Mouse (Mus musculus): ENCODE data around the gene Upf1. TPM values are rescaled to one million over a fixed set of nuclear protein-coding genes. Genes with fewer than 3 reads are reported as not detected.

Gene Upf1
- polyA plus RNA-seq (2015; fragmentation: Illumina TruSeq; extraction: RNeasy Lipid Tissue Mini Kit (QIAGEN cat#74804); ENCODE audit: low read depth, low replicate concordance): 29.0 TPM

GRCm38 (mm10) chr8:70353194-70353817, at the start of gene Upf1:
Gene Upf1, minus strand, starts transcription at chr8:70353278.

GRCm38 (mm10) chr8:70373397-70374317, 20.6 kb upstream of the Upf1 start, which contains the start of gene Comp:
Gene Comp, plus strand, starts transcription at chr8:70373558.

DNA sequence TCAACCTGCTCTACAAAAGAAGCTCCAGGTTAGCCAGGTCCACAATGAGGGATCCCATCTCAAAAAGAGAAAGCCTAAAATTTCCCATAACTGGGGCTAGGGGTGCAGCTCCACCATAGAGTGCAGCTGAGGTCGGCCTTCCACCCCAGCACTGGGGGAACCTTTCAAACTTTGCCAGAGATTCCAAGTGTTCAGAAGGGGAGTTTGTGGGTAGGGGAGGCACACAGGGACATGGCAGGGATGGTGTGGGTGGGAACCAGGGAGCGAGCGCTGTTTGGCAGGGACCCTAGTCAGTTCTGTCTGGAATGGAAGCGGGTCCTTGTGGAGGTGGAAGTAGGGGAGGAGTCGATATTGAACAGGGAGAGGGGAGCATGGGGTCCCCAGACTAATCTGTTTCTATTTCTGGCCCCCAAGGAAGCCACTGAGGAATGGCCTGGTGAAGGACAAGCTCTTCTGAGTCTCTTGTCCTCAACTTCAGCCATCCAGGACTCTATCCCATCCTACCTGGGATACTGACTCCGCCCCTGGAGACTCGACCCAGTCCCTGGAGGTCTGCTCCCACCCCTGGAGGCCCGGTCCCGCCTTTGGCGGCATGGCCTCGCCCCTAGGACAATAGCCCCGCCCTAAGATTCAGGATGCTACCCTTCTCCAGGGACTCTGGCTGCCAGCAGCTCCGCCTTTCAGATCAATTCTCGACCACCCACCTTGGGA, 23.8 kb downstream of the Upf1 start, which contains the start of gene Gdf1:
Gdf1 (plus strand) TSS at position 694 of the 711 bp plus-strand sequence.

GRCm38 (mm10) chr8:70315624-70316510, 37.2 kb downstream of the Upf1 start, which contains the start of gene Cers1:
Gene Cers1, plus strand, starts transcription at chr8:70315775.

DNA sequence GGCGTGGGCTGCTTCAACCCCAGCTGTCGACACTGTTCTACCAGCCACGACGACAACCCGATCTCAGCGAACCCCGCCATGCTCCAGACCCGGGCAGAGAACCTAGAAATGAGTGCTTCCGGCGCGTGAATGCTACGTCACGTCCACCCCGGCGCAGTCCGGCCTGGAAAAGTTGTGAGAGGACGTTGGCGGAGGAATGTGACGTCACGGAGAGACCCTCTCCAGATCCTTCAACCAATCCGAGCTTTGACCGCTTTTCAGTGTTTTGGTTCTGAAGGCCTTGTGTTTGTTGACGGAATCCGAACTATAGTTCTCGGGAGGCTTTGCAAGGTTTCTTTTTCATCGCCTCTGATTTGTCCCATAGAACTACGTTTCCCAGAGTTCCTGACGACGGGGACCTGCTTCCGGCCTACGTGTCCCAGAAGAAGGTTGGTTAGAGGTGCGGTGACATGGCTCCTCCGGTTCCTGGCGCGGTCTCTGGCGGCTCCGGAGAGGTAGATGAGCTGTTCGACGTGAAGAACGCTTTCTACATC, 50.7 kb downstream of the Upf1 start, which contains the start of the genes Ddx49 and Cope:
Ddx49 (minus strand) TSS at position 132 of the 533 bp plus-strand sequence.
Cope (plus strand) TSS at position 161 of the 533 bp plus-strand sequence.

DNA sequence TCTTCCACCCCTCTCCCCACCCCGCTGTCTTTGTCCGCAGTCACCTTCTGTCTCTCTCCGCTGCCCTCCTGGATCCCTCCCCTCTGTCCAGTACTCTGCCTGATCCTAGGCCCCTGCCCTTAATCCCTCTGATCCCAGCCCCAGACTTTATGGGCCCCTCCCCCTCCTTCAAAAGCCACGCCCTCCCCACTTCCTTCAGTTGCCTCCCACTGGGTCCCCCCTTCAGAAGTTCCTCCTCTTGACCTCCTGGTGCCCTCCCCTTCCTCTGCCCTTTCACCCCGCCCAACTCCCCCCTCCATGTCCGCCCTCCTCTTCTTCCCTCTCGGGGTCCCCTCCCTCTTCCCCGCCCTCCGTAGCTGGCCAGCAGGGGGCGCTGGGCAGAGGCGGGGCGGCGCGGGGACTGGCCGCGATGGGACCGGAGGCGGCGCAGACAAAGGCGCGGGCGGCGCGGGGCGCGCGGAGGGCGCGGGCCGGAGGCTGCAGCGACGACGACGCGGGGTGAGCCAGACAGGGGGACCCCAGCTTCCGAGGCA, 70.4 kb downstream of the Upf1 start, which contains the start of gene Homer3:
Homer3 (plus strand) TSS at position 225 of the 533 bp plus-strand sequence.

Other genes starting within 250 kb of the Upf1 start
- 58.0 TPM for gene Ncan, start 232.4 kb downstream of the Upf1 start, polyA plus RNA-seq (2015; fragmentation: Illumina TruSeq; extraction: RNeasy Lipid Tissue Mini Kit (QIAGEN cat#74804); ENCODE audit: low read depth, low replicate concordance)
- 29.2 TPM for gene Nr2c2ap, start 221.9 kb downstream of the Upf1 start, polyA plus RNA-seq (2015; fragmentation: Illumina TruSeq; extraction: RNeasy Lipid Tissue Mini Kit (QIAGEN cat#74804); ENCODE audit: low read depth, low replicate concordance)
- 14.6 TPM for gene Rfxank, start 214.1 kb downstream of the Upf1 start, polyA plus RNA-seq (2015; fragmentation: Illumina TruSeq; extraction: RNeasy Lipid Tissue Mini Kit (QIAGEN cat#74804); ENCODE audit: low read depth, low replicate concordance)
- gene Borcs8, start 213.8 kb downstream of the Upf1 start, polyA plus RNA-seq (2015; fragmentation: Illumina TruSeq; extraction: RNeasy Lipid Tissue Mini Kit (QIAGEN cat#74804); ENCODE audit: low read depth, low replicate concordance): 79.7 TPM
- not detected for gene Mef2b, start 213.6 kb downstream of the Upf1 start, polyA plus RNA-seq (2015; fragmentation: Illumina TruSeq; extraction: RNeasy Lipid Tissue Mini Kit (QIAGEN cat#74804); ENCODE audit: low read depth, low replicate concordance)
- gene Tmem161a, start 180.9 kb downstream of the Upf1 start, polyA plus RNA-seq (2015; fragmentation: Illumina TruSeq; extraction: RNeasy Lipid Tissue Mini Kit (QIAGEN cat#74804); ENCODE audit: low read depth, low replicate concordance): 30.0 TPM
- 27.2 TPM for gene Slc25a42, start 141.0 kb downstream of the Upf1 start, polyA plus RNA-seq (2015; fragmentation: Illumina TruSeq; extraction: RNeasy Lipid Tissue Mini Kit (QIAGEN cat#74804); ENCODE audit: low read depth, low replicate concordance)
- gene Sugp2, start 119.1 kb downstream of the Upf1 start, polyA plus RNA-seq (2015; fragmentation: Illumina TruSeq; extraction: RNeasy Lipid Tissue Mini Kit (QIAGEN cat#74804); ENCODE audit: low read depth, low replicate concordance): 63.2 TPM
- gene Armc6, start 118.8 kb downstream of the Upf1 start, polyA plus RNA-seq (2015; fragmentation: Illumina TruSeq; extraction: RNeasy Lipid Tissue Mini Kit (QIAGEN cat#74804); ENCODE audit: low read depth, low replicate concordance): 41.9 TPM
- 20.1 TPM for gene Homer3, start 70.5 kb downstream of the Upf1 start, polyA plus RNA-seq (2015; fragmentation: Illumina TruSeq; extraction: RNeasy Lipid Tissue Mini Kit (QIAGEN cat#74804); ENCODE audit: low read depth, low replicate concordance)
- gene Ddx49, start 50.8 kb downstream of the Upf1 start, polyA plus RNA-seq (2015; fragmentation: Illumina TruSeq; extraction: RNeasy Lipid Tissue Mini Kit (QIAGEN cat#74804); ENCODE audit: low read depth, low replicate concordance): 44.8 TPM
- gene Cope, start 50.8 kb downstream of the Upf1 start, polyA plus RNA-seq (2015; fragmentation: Illumina TruSeq; extraction: RNeasy Lipid Tissue Mini Kit (QIAGEN cat#74804); ENCODE audit: low read depth, low replicate concordance): 172 TPM
- 65.7 TPM for gene Cers1, start 37.5 kb downstream of the Upf1 start, polyA plus RNA-seq (2015; fragmentation: Illumina TruSeq; extraction: RNeasy Lipid Tissue Mini Kit (QIAGEN cat#74804); ENCODE audit: low read depth, low replicate concordance)
- gene Gdf1, start 23.5 kb downstream of the Upf1 start, polyA plus RNA-seq (2015; fragmentation: Illumina TruSeq; extraction: RNeasy Lipid Tissue Mini Kit (QIAGEN cat#74804); ENCODE audit: low read depth, low replicate concordance): 3.5 TPM
- gene Comp, start 20.3 kb upstream of the Upf1 start, polyA plus RNA-seq (2015; fragmentation: Illumina TruSeq; extraction: RNeasy Lipid Tissue Mini Kit (QIAGEN cat#74804); ENCODE audit: low read depth, low replicate concordance): 0.18 TPM
- 68.4 TPM for gene Crtc1, start 86.3 kb upstream of the Upf1 start, polyA plus RNA-seq (2015; fragmentation: Illumina TruSeq; extraction: RNeasy Lipid Tissue Mini Kit (QIAGEN cat#74804); ENCODE audit: low read depth, low replicate concordance)
- gene Klhl26, start 123.7 kb upstream of the Upf1 start, polyA plus RNA-seq (2015; fragmentation: Illumina TruSeq; extraction: RNeasy Lipid Tissue Mini Kit (QIAGEN cat#74804); ENCODE audit: low read depth, low replicate concordance): 33.9 TPM
- gene Tmem59l, start 134.1 kb upstream of the Upf1 start, polyA plus RNA-seq (2015; fragmentation: Illumina TruSeq; extraction: RNeasy Lipid Tissue Mini Kit (QIAGEN cat#74804); ENCODE audit: low read depth, low replicate concordance): 410 TPM
- 5.2 TPM for gene Crlf1, start 139.9 kb upstream of the Upf1 start, polyA plus RNA-seq (2015; fragmentation: Illumina TruSeq; extraction: RNeasy Lipid Tissue Mini Kit (QIAGEN cat#74804); ENCODE audit: low read depth, low replicate concordance)
- gene Rex1bd, start 153.5 kb upstream of the Upf1 start, polyA plus RNA-seq (2015; fragmentation: Illumina TruSeq; extraction: RNeasy Lipid Tissue Mini Kit (QIAGEN cat#74804); ENCODE audit: low read depth, low replicate concordance): 129 TPM
- gene Uba52, start 157.5 kb upstream of the Upf1 start, polyA plus RNA-seq (2015; fragmentation: Illumina TruSeq; extraction: RNeasy Lipid Tissue Mini Kit (QIAGEN cat#74804); ENCODE audit: low read depth, low replicate concordance): 1,689 TPM
- 487 TPM for gene Fkbp8, start 174.4 kb upstream of the Upf1 start, polyA plus RNA-seq (2015; fragmentation: Illumina TruSeq; extraction: RNeasy Lipid Tissue Mini Kit (QIAGEN cat#74804); ENCODE audit: low read depth, low replicate concordance)
- 57.3 TPM for gene Kxd1, start 174.7 kb upstream of the Upf1 start, polyA plus RNA-seq (2015; fragmentation: Illumina TruSeq; extraction: RNeasy Lipid Tissue Mini Kit (QIAGEN cat#74804); ENCODE audit: low read depth, low replicate concordance)
- 12.0 TPM for gene Ell, start 186.2 kb upstream of the Upf1 start, polyA plus RNA-seq (2015; fragmentation: Illumina TruSeq; extraction: RNeasy Lipid Tissue Mini Kit (QIAGEN cat#74804); ENCODE audit: low read depth, low replicate concordance)
- gene Isyna1, start 241.1 kb upstream of the Upf1 start, polyA plus RNA-seq (2015; fragmentation: Illumina TruSeq; extraction: RNeasy Lipid Tissue Mini Kit (QIAGEN cat#74804); ENCODE audit: low read depth, low replicate concordance): 38.2 TPM

All from brain, adult 10 weeks (tissue).